ENCODE assay signal across 17 mouse cellular contexts in genomic region chr16:4502568-4502967, GRCm38 (mm10).
"Had no signal": no experiment of that assay in that cellular context is flagged by ENCODE, and none has a peak within 500 bp of the region (broad histone marks: within the 10 kb centered on the region; RNA-seq: fewer than 3 reads in every experiment).

No protein-coding gene starts in this region.

- H3K4me1 ChIP-seq: lung, embryonic 15.5 days; midbrain, embryonic 13.5 days; midbrain, embryonic 15.5 days; neural tube, embryonic 12.5 days; stomach, embryonic 15.5 days had no signal

- DNase-seq: lung, adult 2 months; lung, postnatal 14 days; lung, postnatal 36 days; right cerebral cortex, postnatal 14 days; thymus, adult 2 months; thymus, postnatal 25 days; thymus, postnatal 4 days had no signal

- H3K27ac ChIP-seq: lung, embryonic 15.5 days; macrophage; midbrain, embryonic 13.5 days; midbrain, embryonic 15.5 days; neural tube, embryonic 12.5 days; stomach, embryonic 15.5 days; stomach, postnatal 0 days had no signal

- H3K36me3 ChIP-seq: lung, embryonic 15.5 days; midbrain, embryonic 13.5 days; midbrain, embryonic 15.5 days; neural tube, embryonic 12.5 days; stomach, embryonic 15.5 days had no signal

- H3K4me3 ChIP-seq: lung, embryonic 15.5 days; megakaryocyte, embryonic 14.5 days; midbrain, embryonic 13.5 days; midbrain, embryonic 15.5 days; neural tube, embryonic 12.5 days; stomach, embryonic 15.5 days had no signal

- H3K27me3 ChIP-seq: lung, embryonic 15.5 days; megakaryocyte, embryonic 14.5 days; midbrain, embryonic 13.5 days; midbrain, embryonic 15.5 days; neural tube, embryonic 12.5 days; stomach, embryonic 15.5 days had no signal

- H3K9ac ChIP-seq: lung, embryonic 15.5 days; midbrain, embryonic 13.5 days; midbrain, embryonic 15.5 days; neural tube, embryonic 12.5 days; stomach, embryonic 15.5 days had no signal

- ATAC-seq: lung, postnatal 0 days; midbrain, embryonic 13.5 days; midbrain, embryonic 15.5 days had no signal

- H3K4me2 ChIP-seq: lung, embryonic 15.5 days; midbrain, embryonic 11.5 days; midbrain, embryonic 13.5 days; midbrain, embryonic 15.5 days; neural tube, embryonic 12.5 days; stomach, embryonic 15.5 days had no signal

- H3K9me3 ChIP-seq: lung, embryonic 15.5 days; megakaryocyte, embryonic 14.5 days; midbrain, embryonic 13.5 days; midbrain, embryonic 15.5 days; neural tube, embryonic 12.5 days; stomach, embryonic 15.5 days had no signal
